Mouse (Mus musculus): ENCODE measurements around the gene Defb35. TPM values are rescaled to one million over a fixed set of nuclear protein-coding genes. Genes with fewer than 3 reads are reported as not detected.
A peak's percentile ranks its signal among the peaks of the same experiment; 100 is the strongest.

The Defb35 gene
- polyA plus RNA-seq, 2 experiments = not detected

DNA sequence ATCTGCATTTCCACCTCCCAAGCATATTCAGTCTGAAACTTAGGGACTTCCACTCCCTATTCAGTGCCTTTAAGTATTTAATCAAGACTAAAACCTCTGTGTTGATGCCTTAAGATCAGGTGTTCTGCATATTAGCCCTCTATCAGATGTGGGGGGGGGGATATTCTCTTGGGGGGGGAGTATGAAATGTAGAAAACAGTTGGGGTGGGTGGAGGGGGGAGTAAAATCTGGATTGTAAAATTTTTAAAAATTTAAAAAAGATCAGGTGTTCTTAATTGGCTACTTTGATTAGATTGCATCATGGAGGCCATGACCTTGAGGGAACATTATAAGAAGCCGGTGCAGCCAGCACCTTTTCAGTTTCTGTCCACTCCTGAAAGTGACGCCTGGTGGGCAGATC, 20.3 kb downstream of the Defb35 start, which contains the start of gene Fam90a1a:
Fam90a1a (plus strand) TSS at position 301 of the 400 bp plus-strand sequence.
- no peak for ATAC-seq (ENCODE audit: insufficient read depth)
- Histone ChIP-seq H3K27me3 (ENCODE audit: control insufficient read depth, insufficient read depth, low read length) (no peaks in the 10 kb centered on the region), H3K9ac (replicated peaks) (no peak within 1 kb of the TSS), H3K4me2 (ENCODE audit: low read depth) (no peak within 1 kb of the TSS), H3K9me3 (ENCODE audit: control insufficient read depth, low read length) (no peaks in the 10 kb centered on the region), H3K36me3 (replicated peaks; ENCODE audit: control insufficient read depth, insufficient read depth, low read depth) (no peaks in the 10 kb centered on the region), H3K27ac (no peak within 1 kb of the TSS), H3K4me3 (ENCODE audit: insufficient read depth in 1 of 2, low read depth in 2 of 2, low read length in 2 of 2) (no peak within 1 kb of the TSS), H3K4me1 (replicated peaks; ENCODE audit: control insufficient read depth in 2 of 2, insufficient read depth in 2 of 2, low read length in 1 of 2) (no peaks in the 10 kb centered on the region)
- TF ChIP-seq EP300 (IDR thresholded peaks at IDR 0.05; ENCODE audit: low read depth) (no peak), CTCF (IDR thresholded peaks at IDR 0.05; ENCODE audit: low read depth) (no peak)
- no peak for DNase-seq (ENCODE audit: low read depth in 3 of 3, low spot score in 3 of 3)
- WGBS (ENCODE audit: insufficient replicate concordance) = 63% methylated on average over 2 of the region's 2 CpGs

DNA sequence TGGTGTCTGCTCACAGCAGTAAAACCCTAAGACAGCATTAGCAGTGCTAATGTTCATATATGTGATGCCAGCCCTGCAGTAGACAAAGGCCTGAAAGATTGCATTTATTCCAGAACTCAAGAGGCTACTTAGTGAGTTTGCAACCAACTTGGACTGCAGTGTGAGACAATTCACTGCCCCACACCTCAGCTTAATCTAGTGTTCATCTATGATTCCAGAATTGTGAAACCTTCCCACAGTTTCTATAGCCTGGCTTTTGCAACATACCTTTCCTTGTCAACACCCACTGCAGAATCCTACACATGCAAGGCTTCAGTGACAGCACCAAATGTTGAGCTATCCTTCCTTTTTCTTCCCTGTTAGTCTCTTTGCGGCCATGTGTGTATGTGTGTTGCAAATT, 28.5 kb downstream of the Defb35 start:
- no peak for ATAC-seq (ENCODE audit: insufficient read depth)
- TF ChIP-seq EP300 (IDR thresholded peaks at IDR 0.05; ENCODE audit: low read depth) (no peak), CTCF (IDR thresholded peaks at IDR 0.05; ENCODE audit: low read depth) (no peak)

DNA sequence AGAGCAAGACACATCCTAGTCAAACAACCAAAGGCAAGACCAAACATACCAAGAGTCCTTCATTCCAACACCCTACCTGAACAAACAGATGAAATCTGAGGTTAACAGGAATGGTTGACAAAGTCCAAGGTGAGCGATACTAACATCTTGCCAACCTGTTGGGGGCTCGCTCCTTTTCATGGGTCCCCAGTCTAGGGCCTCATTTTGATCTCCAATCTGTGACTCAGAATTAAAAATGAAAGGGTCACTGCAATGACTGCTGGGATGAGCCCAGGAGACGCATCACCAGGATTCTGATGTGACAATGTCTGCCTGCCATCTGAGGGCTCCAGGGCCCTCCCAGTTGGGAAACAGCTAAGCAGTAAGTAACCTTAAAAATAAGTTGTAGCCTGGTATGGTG, 31.3 kb downstream of the Defb35 start, which contains the start of gene Ccdc70:
Ccdc70 (plus strand) TSS at position 301 of the 400 bp plus-strand sequence.
- no peaks in the 10 kb centered on the region for H3K36me3 ChIP-seq (replicated peaks; ENCODE audit: control insufficient read depth, insufficient read depth, low read depth)
- no peak within 1 kb of the TSS for H3K4me3 ChIP-seq (ENCODE audit: insufficient read depth in 1 of 2, low read depth in 2 of 2, low read length in 2 of 2)
- H3K27ac ChIP-seq = no peak within 1 kb of the TSS
- H3K9me3 ChIP-seq (ENCODE audit: control insufficient read depth, low read length) = no peaks in the 10 kb centered on the region
- no peak within 1 kb of the TSS for H3K4me2 ChIP-seq (ENCODE audit: low read depth)
- no peak for TF ChIP-seq EP300 (IDR thresholded peaks at IDR 0.05; ENCODE audit: low read depth)
- no peak for TF ChIP-seq CTCF (IDR thresholded peaks at IDR 0.05; ENCODE audit: low read depth)
- no peak for ATAC-seq (ENCODE audit: insufficient read depth)
- 66% methylated on average over 3 of the region's 3 CpGs for WGBS (ENCODE audit: insufficient replicate concordance)
- no peak within 1 kb of the TSS for H3K9ac ChIP-seq (replicated peaks)
- H3K27me3 ChIP-seq (ENCODE audit: control insufficient read depth, insufficient read depth, low read length) = no peaks in the 10 kb centered on the region
- no peak for DNase-seq (ENCODE audit: low read depth in 3 of 3, low spot score in 3 of 3)
- no peaks in the 10 kb centered on the region for H3K4me1 ChIP-seq (replicated peaks; ENCODE audit: control insufficient read depth in 2 of 2, insufficient read depth in 2 of 2, low read length in 1 of 2)

More for the DNA sequence above, 28.5 kb downstream of the Defb35 start:
- Histone ChIP-seq H3K9me3 (ENCODE audit: control insufficient read depth, low read length) (no peaks in the 10 kb centered on the region), H3K36me3 (replicated peaks; ENCODE audit: control insufficient read depth, insufficient read depth, low read depth) (no peaks in the 10 kb centered on the region), H3K4me2 (ENCODE audit: low read depth) (no peak overlapping the region), H3K4me3 (ENCODE audit: insufficient read depth in 1 of 2, low read depth in 2 of 2, low read length in 2 of 2) (no peak overlapping the region), H3K27ac (no peak overlapping the region), H3K9ac (replicated peaks) (no peak overlapping the region), H3K27me3 (ENCODE audit: control insufficient read depth, insufficient read depth, low read length) (no peaks in the 10 kb centered on the region), H3K4me1 (replicated peaks; ENCODE audit: control insufficient read depth in 2 of 2, insufficient read depth in 2 of 2, low read length in 1 of 2) (no peaks in the 10 kb centered on the region)
- 44% methylated on average over 1 of the region's 1 CpGs for WGBS (ENCODE audit: insufficient replicate concordance)
- no peak for DNase-seq (ENCODE audit: low read depth in 3 of 3, low spot score in 3 of 3)

DNA sequence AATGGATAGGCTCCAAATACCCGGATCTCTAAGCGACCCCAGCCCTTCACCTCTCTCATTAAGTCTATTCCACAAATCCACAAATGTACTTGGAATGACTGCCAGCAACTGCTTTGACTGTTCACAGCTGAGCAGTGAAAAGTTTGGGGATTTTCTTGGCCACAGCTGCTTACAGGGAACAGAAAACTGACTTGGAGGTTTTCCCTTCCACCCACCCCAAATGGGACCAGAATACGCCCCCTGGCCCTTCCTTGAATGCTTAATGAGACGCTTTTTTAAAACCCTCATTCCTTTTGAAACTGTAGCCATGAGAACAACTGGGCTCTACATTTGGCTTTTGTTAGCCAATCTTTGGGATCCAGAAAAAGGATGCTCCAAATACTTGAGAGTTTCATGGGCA, 40.0 kb downstream of the Defb35 start:
- ATAC-seq (ENCODE audit: insufficient read depth) (no peak), DNase-seq (ENCODE audit: low read depth in 3 of 3, low spot score in 3 of 3) (no peak)
- no peak for TF ChIP-seq CTCF (IDR thresholded peaks at IDR 0.05; ENCODE audit: low read depth)
- Histone ChIP-seq H3K36me3 (replicated peaks; ENCODE audit: control insufficient read depth, insufficient read depth, low read depth) (no peaks in the 10 kb centered on the region), H3K4me3 (ENCODE audit: insufficient read depth in 1 of 2, low read depth in 2 of 2, low read length in 2 of 2) (no peak overlapping the region), H3K9ac (replicated peaks) (no peak overlapping the region), H3K27ac (no peak overlapping the region), H3K27me3 (ENCODE audit: control insufficient read depth, insufficient read depth, low read length) (no peaks in the 10 kb centered on the region), H3K4me1 (replicated peaks; ENCODE audit: control insufficient read depth in 2 of 2, insufficient read depth in 2 of 2, low read length in 1 of 2) (no peaks in the 10 kb centered on the region), H3K4me2 (ENCODE audit: low read depth) (no peak overlapping the region), H3K9me3 (ENCODE audit: control insufficient read depth, low read length) (no peaks in the 10 kb centered on the region)
- 45% methylated on average over 4 of the region's 4 CpGs for WGBS (ENCODE audit: insufficient replicate concordance)

DNA sequence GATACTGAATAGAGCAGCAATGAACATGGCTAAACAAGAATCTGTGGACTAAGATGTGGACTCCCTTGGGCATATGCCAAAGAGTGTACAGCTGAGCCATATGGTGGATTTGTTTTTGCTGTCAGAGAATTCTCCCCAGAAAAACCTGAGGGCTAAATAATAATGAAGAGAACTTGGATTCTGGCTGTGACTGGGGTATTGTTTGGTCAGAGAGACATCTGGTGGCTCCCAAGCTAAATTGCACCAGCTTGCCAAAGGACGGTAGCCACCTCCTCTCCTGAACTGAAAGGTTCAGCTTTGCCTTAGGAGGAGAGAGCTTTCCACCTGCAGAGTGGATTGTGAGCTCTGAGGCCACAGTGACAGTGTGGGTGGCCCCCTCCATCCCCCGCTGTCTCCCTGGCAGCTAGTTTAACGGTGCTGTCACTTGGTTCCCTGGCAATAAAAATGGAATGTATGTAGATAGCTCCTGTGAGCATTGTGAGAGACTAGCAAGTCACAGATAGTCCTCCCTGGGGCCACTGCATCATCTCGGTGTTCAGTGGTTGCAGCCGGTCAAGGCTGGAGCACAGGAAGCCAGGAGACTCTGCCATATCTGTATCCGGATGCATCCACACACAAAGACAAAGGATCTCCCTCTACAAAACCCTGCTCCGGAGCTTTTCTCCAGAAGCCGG, 43.6 kb downstream of the Defb35 start:
- Histone ChIP-seq H3K36me3 (replicated peaks; ENCODE audit: control insufficient read depth, insufficient read depth, low read depth) (no peaks in the 10 kb centered on the region), H3K4me3 (ENCODE audit: insufficient read depth in 1 of 2, low read depth in 2 of 2, low read length in 2 of 2) (no peak overlapping the region), H3K4me2 (ENCODE audit: low read depth) (no peak overlapping the region), H3K9me3 (ENCODE audit: control insufficient read depth, low read length) (no peaks in the 10 kb centered on the region), H3K27me3 (ENCODE audit: control insufficient read depth, insufficient read depth, low read length) (no peaks in the 10 kb centered on the region), H3K4me1 (replicated peaks; ENCODE audit: control insufficient read depth in 2 of 2, insufficient read depth in 2 of 2, low read length in 1 of 2) (no peaks in the 10 kb centered on the region), H3K9ac (replicated peaks) (no peak overlapping the region), H3K27ac (no peak overlapping the region)
- WGBS (ENCODE audit: insufficient replicate concordance) = 56% methylated on average over 8 of the region's 8 CpGs
- TF ChIP-seq EP300 (IDR thresholded peaks at IDR 0.05; ENCODE audit: low read depth) (no peak), CTCF (IDR thresholded peaks at IDR 0.05; ENCODE audit: low read depth) (peak; percentile 28; the same call in 1 of the 2 replicates)
- ATAC-seq (ENCODE audit: insufficient read depth) (no peak), DNase-seq (ENCODE audit: low read depth in 3 of 3, low spot score in 3 of 3) (no peak)

Other genes starting within 250 kb of the Defb35 start
- not detected in 2 replicates for gene AY761184, start 234.7 kb upstream of the Defb35 start, polyA plus RNA-seq (2012; rRNA removed)
- gene AY761184, start 234.7 kb upstream of the Defb35 start, polyA plus RNA-seq (2014; fragmentation: Nextera tagmentation; extraction: Ambion mirVana) = not detected in 2 replicates
- not detected in 2 replicates for gene Defa24, start 203.9 kb upstream of the Defb35 start, polyA plus RNA-seq (2012; rRNA removed)
- gene Defa24, start 203.9 kb upstream of the Defb35 start, polyA plus RNA-seq (2014; fragmentation: Nextera tagmentation; extraction: Ambion mirVana) = not detected in 2 replicates
- not detected in 2 replicates for gene Defb50, start 114.8 kb upstream of the Defb35 start, polyA plus RNA-seq (2012; rRNA removed)
- gene Defb50, start 114.8 kb upstream of the Defb35 start, polyA plus RNA-seq (2014; fragmentation: Nextera tagmentation; extraction: Ambion mirVana) = not detected in 2 replicates
- not detected in 2 replicates for gene Defb2, start 98.4 kb upstream of the Defb35 start, polyA plus RNA-seq (2012; rRNA removed)
- not detected in 2 replicates for gene Defb2, start 98.4 kb upstream of the Defb35 start, polyA plus RNA-seq (2014; fragmentation: Nextera tagmentation; extraction: Ambion mirVana)
- not detected in 2 replicates for gene Defb10, start 79.5 kb upstream of the Defb35 start, polyA plus RNA-seq (2012; rRNA removed)
- not detected in 2 replicates for gene Defb10, start 79.5 kb upstream of the Defb35 start, polyA plus RNA-seq (2014; fragmentation: Nextera tagmentation; extraction: Ambion mirVana)
- gene Defb9, start 52.9 kb upstream of the Defb35 start, polyA plus RNA-seq (2012; rRNA removed) = not detected in 2 replicates
- not detected in 2 replicates for gene Defb9, start 52.9 kb upstream of the Defb35 start, polyA plus RNA-seq (2014; fragmentation: Nextera tagmentation; extraction: Ambion mirVana)
- not detected in 2 replicates for gene Defb11, start 31.9 kb upstream of the Defb35 start, polyA plus RNA-seq (2012; rRNA removed)
- gene Defb11, start 31.9 kb upstream of the Defb35 start, polyA plus RNA-seq (2014; fragmentation: Nextera tagmentation; extraction: Ambion mirVana) = not detected in 2 replicates
- not detected in 2 replicates for gene Defb15, start 5.6 kb upstream of the Defb35 start, polyA plus RNA-seq (2012; rRNA removed)
- gene Defb15, start 5.6 kb upstream of the Defb35 start, polyA plus RNA-seq (2014; fragmentation: Nextera tagmentation; extraction: Ambion mirVana) = not detected in 2 replicates
- gene Defb13, start 8.4 kb downstream of the Defb35 start, polyA plus RNA-seq (2012; rRNA removed) = not detected in 2 replicates
- not detected in 2 replicates for gene Defb13, start 8.4 kb downstream of the Defb35 start, polyA plus RNA-seq (2014; fragmentation: Nextera tagmentation; extraction: Ambion mirVana)
- gene Fam90a1a, start 20.4 kb downstream of the Defb35 start, polyA plus RNA-seq (2012; rRNA removed) = not detected in 2 replicates
- gene Fam90a1a, start 20.4 kb downstream of the Defb35 start, polyA plus RNA-seq (2014; fragmentation: Nextera tagmentation; extraction: Ambion mirVana) = not detected in 2 replicates
- gene Ccdc70, start 31.4 kb downstream of the Defb35 start, polyA plus RNA-seq (2012; rRNA removed) = not detected in 2 replicates
- gene Ccdc70, start 31.4 kb downstream of the Defb35 start, polyA plus RNA-seq (2014; fragmentation: Nextera tagmentation; extraction: Ambion mirVana) = not detected in 2 replicates
- 8.4 and 9.4 TPM in 2 replicates for gene Atp7b, start 122.0 kb downstream of the Defb35 start, polyA plus RNA-seq (2012; rRNA removed)
- 10.4 and 12.0 TPM in 2 replicates for gene Atp7b, start 122.0 kb downstream of the Defb35 start, polyA plus RNA-seq (2014; fragmentation: Nextera tagmentation; extraction: Ambion mirVana)
- gene Alg11, start 122.4 kb downstream of the Defb35 start, polyA plus RNA-seq (2012; rRNA removed) = 2.3 and 3.1 TPM in 2 replicates
- gene Alg11, start 122.4 kb downstream of the Defb35 start, polyA plus RNA-seq (2014; fragmentation: Nextera tagmentation; extraction: Ambion mirVana) = 5.1 and 5.4 TPM in 2 replicates
- 0.07 TPM in 1 of 2 replicates, not detected in the other for gene Nek5, start 186.7 kb downstream of the Defb35 start, polyA plus RNA-seq (2012; rRNA removed)
- 0.08 TPM in 1 of 2 replicates, not detected in the other for gene Nek5, start 186.7 kb downstream of the Defb35 start, polyA plus RNA-seq (2014; fragmentation: Nextera tagmentation; extraction: Ambion mirVana)
- gene Nek3, start 228.1 kb downstream of the Defb35 start, polyA plus RNA-seq (2012; rRNA removed) = 0.92 and 1.8 TPM in 2 replicates
- 1.4 and 1.7 TPM in 2 replicates for gene Nek3, start 228.1 kb downstream of the Defb35 start, polyA plus RNA-seq (2014; fragmentation: Nextera tagmentation; extraction: Ambion mirVana)
- 13.7 and 21.7 TPM in 2 replicates for gene Ckap2, start 247.5 kb downstream of the Defb35 start, polyA plus RNA-seq (2012; rRNA removed)
- gene Ckap2, start 247.5 kb downstream of the Defb35 start, polyA plus RNA-seq (2014; fragmentation: Nextera tagmentation; extraction: Ambion mirVana) = 21.6 and 22.4 TPM in 2 replicates